Mouse (Mus musculus) testis, postnatal 14 days (tissue): ENCODE measurements around the gene Relt.
"Not testable (repeated sequence)": the region's sequence is repeated elsewhere in the genome, so short reads cannot be mapped to it uniquely, and the experiment has no call there.

Experiments used
- DNase-seq: peaks from one replicate; pipeline ENCODE4 v3.0.0; 2021; ENCODE audit warnings: low spot score

Gene Relt

DNA sequence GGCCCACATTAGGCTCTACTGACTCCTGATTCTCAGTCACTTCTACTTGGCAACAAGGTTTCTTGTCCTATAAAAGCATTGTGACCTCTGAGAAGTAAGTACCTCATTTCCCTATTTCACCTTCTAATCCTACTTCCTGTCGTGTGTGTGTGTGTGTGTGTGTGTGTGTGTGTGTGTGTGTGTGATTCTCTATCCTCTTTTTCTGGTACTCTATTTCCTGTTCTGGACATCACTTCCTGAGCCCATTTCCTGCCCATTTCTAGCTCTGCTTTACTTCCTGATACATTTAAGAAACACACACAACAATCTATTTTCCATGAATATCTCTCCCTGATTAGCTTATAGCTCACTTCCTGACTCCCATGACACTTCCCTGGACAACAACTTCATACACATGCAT, 12.6 kb upstream of the Relt start:
- DNase-seq, result no peak

DNA sequence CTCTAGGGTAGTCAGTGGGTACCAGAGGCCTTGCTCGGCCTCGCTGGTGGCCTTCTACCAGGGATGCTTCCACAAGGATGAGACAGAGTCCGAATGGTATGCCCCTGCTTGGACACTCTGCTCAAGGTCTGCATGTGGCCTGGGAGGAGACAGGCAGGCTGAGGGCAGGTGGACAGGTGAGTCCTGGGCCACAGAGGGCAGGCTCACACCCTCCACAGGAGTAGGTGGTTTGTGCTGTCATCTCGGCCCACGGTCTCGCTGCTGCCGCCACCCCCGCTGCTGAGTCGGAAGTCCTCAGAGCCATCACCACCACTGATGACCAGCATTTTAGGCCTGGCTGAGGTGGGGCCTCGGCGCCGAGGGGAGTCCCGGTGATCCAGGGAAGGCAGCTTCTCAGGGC, 10.0 kb upstream of the Relt start:
- DNase-seq, result no peak

DNA sequence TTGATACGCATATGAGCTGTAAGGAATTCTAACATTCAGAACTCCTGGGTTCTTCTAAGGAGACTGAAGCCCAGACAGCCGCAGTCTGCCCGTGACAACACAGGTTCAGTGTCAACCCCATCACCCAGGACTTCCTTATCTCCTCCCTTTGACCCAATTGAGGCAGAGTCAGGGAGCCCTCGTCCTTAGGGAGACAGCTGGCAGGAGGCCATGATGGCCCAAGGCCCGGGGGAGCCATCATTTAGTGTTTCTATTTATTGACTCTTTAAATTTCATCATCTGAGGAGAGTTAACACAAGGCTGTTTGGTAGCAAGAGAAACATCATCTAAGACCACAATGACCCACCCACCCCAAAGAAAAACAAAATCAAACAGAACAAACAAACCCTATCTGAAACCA, 8.6 kb upstream of the Relt start:
- DNase-seq, result no peak

DNA sequence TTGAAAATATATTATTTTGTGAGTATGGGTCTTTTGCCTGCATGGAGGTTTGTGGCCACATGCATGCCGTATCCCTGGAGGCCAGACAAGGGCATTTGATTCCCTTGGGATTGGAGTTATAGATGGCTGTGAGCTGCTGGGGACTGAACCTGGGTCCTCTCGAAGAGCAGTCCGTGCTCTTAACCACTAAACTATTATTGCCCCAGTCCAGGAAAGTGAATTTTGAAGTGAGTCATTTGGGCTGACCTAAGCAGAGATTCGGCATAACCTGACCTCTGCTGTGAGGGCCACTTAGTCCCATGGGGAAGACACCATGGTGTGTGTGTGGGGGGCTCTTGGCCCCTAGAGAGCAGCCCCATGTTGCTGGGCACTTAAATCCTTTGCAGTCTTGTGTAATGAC, 8.1 kb upstream of the Relt start:
- DNase-seq, result no peak

DNA sequence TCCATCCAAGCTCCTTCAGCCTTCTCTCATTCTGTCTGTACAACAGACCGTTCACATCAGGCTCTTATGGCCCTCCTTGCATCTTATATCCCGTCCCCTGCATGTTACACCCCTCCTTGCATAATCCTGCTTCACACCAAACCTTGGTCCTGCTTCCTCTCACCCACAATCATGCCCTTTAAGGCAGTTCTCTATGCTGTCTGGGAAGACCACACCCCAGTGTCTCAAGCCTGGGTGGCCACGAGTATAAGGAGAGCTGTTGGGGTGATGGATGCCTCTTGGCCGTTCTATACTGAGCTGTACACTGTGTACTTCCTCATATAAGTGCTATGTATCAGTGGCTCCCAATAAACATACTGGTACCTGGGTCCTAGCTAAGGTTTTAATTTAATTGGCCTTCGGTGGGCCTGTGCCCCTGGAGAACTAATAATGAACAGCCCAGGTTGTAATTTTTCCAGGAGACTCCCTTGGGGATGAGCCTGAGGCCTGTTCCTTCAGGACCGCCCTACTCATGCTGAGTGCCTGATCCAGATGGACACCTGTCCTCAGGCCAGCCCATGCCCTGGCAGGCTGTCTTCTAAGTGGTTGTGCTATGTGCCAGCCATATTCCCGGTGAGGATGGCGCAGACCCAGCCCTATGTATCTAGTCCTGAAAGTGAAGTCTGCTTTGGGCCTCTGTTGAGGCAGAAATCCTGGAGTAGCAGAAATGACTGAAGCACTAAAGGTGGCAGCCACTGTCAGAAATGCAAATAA, 6.8 kb upstream of the Relt start:
- no peak for DNase-seq

DNA sequence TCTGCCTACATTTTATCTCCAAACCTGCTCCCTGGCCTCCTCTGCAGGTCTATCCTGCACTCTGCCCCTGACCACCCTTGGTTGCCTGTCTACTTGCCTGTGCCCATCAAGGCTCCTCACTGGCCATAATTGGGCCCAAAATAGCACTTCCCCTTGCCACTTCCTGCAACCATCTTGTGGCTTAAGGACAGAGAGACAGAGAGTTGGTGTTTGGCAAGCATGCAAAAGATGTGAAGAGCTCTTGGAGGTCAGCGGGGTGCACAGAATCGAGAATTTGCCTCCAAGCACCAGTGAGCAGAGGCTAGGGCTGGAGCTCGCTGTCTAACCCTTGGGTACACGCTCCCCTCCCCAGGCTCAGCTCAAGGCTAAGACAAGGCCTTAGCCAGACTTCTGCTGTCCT, 5.3 kb upstream of the Relt start:
- DNase-seq, result no peak

DNA sequence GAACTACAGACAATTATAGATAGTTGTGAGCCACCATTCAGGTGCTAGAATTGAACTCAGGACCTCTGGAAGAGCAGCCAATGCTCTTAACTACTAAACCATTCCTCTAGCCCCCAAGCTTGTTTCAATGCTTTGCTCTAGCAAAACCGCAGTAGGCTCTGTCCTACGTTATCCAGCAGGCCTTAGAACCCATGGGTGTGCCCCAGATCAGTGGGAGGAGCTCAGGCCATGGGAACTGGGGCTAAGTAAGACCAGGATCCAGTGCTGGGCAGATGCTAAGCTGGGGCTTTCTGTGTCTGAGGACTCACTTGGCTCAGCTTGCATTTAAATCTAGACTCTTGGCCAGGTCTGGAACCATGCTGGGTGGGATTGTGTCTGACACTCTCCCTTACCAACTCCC, 4.3 kb upstream of the Relt start:
- no peak for DNase-seq

DNA sequence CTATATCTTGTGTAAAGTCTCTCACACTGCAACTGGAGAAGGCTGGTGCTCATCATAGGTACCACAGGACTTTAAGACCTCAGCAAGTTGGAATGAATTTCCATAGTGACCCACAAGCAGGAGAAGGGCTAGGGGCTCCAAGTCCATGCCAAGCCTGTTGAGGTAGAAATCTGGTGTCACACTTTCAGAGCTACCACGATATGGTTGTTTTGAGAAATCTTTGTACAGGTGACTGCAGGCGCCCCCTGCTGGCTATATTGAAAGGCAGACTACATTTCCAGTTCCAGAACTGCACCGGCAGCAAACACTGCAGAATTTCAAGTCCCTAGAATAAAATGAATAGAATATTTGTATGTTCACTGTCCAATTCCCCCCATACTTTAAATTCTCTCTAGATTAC, 3.4 kb upstream of the Relt start:
- DNase-seq, result no peak

DNA sequence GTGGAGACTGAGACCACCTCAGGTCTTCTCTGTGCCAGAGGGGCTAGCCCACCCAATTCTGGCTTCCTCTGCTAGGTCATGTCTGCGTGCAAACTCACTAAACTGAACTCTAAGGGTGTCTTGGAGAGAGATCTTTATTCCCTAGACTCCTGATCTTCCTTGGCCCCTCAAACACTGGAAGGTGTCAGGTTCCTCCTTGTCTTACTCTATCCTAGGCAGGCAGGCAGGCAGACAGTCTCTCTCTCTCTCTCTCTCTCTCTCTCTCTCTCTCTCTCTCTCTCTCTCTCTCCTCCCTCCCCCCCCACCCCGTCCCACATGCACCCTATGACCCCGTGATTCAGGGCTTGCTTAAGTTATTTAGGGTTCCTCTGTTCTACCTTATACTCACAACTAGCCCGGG, 893 bp downstream of the Relt start:
- no peak for DNase-seq

DNA sequence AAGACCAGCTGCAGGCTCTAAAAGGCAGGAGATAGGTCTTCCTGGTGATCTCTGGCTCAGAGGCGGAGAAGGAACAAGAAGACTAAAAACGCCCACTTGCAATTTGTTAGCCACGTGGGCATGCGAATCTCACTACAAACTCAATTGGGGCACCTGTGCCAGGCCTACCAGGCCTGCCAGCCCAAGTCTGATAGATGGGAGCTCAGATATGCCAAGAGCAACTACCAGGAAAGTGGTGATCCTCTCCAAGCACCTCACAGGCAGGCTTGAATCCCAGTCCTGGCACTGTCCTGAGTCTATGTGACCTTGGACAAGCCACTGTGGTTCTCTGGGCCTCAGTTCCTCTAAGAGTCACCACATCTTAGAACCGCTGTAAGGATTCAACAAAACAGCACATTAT, 2.0 kb downstream of the Relt start:
- no peak for DNase-seq

DNA sequence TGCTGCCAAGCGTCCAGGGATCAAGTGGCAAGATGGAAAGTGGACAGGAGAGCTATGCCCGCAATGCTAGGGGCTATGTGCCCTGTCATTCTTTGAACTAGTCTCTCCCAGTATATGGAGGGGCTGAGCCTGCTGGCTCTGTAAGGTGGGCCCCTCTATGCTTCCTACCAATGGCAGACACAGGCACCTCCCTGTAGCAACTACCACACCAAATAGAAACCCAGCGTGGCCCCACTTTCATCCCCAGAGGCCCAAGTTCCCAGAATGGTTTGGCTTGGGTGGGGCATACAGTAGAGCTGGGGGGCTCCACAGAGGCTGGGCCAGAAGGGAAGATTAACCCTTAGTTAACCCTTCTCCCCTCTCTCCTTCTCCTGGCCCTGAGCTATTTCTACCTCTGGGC, 2.8 kb downstream of the Relt start:
- DNase-seq, result no peak

DNA sequence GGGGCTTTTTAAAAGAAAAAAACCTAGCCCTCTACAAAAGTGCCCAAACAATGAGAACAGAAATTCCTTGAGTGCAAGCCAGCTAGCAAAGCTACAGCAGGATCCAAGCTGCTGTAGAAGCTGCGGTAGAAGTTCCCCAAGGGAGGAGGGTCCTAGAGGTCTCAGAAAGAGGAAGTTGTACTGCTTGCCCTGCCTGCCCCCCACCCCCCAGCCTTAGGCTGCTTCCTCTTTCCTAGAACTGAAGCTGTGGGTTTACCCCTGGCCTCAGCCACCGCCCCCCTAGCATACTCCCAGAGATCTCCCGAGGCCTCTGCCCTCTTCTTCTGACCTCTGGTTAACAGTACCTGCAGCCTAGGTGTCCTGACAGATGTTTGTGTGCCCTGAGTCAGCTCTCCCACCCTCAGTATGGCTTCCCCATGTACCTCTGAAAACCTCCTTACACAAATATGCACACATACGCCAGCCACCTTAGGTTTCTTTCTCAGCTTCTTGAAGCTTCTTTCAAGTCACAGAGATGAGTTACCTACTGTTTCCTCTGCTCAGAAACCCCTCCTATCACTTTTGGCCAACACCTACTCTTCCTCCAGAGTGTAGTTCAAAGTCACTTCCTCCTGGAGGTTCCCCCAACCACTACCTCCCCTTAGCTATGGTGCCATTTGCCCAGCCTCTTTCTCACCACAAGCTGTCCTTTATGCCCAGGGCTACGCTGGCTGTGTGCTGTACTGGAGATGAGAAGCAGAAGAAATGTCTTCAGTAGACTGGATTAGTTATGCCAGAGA, 7.3 kb downstream of the Relt start:
- DNase-seq, result no peak

DNA sequence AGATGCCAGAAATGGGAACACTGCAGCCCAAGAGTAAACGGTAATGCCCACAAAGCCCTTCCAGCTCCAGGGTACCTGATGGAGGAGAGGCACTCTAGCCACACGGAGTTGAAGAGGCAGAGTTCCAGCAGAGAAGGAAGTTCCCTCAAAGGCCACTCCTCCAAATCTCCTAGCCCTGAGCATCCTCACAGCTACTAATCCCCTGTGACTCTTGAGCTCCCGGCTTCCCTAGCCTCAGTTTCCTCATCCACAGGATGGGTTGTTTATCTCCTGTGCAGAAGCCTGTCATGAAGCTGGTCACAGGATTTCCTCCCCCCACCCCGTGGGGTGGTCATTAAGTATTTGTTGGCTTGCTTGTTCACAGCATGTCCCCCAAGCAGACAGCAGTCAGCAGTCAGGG, 7.9 kb downstream of the Relt start:
- DNase-seq, result no peak

DNA sequence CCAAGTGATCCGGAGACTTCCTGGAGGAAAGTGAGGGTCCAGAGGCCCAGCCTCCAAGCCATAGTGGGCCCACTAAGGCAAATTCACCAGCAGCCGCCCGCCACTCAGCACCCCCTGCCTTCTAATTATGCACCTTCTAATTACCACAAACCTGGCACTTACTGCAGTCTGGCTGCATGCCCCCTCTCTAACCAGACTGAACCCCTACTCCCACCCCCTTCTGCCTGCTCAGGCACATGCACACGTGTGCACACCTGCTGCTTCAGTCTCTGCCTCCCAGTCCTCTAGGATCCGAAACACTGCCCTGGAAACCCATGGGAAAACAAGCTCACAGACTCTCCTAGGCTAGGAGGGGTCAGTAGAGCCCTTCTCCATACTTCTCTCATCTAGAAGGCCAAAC, 8.4 kb downstream of the Relt start:
- no peak for DNase-seq

DNA sequence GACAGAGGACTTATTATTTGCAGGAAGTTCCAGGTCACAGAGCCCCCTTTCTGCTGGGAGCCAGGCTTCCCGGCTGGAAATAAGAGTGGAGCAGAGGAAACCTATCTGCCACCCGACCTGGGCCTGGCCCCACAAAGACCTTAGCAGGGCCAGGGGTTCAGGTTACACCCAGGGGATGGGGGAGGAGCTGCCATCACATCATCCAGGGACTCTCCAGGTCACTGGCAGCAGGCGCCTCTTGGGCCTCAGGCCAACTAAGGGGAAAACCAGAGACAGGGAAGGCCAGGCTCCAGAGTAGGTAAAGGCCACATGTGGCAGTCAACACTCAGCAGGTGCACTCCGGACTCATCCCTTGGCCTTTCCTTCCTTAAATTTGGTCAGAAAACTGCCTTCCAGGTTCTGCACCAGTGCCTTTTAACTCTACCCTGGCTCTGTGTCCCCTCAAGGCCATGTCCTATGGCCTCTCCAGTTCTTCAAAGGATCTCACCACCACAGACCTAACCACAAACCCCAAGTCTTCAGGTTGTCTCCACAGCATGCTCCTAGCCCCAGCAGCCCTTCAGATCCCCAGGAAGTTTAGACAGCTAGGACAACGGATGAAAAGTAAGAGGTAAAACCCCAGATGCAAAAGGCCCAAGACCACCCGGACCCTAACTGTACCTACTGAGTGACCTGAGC, 9.0 kb downstream of the Relt start:
- DNase-seq, result no peak

DNA sequence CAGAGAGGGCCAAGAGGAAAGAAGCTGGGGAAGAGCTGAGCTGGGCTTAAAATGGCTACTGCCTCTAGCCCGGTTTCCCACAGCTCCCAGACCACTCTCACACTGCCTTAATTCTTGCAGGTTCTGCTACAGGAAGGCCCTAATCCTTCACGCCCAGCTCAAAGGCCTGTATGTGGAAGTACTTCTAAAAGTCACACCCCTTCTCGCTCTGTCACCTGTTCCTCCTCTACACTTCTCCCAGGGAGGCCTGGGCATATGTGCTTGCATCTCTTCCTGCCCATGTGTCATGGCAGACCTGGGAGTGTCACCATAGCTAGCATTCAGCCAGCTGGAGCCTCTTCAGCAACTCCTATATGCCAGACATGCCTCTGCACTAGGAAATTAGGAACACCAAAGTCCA, 9.8 kb downstream of the Relt start:
- no peak for DNase-seq

DNA sequence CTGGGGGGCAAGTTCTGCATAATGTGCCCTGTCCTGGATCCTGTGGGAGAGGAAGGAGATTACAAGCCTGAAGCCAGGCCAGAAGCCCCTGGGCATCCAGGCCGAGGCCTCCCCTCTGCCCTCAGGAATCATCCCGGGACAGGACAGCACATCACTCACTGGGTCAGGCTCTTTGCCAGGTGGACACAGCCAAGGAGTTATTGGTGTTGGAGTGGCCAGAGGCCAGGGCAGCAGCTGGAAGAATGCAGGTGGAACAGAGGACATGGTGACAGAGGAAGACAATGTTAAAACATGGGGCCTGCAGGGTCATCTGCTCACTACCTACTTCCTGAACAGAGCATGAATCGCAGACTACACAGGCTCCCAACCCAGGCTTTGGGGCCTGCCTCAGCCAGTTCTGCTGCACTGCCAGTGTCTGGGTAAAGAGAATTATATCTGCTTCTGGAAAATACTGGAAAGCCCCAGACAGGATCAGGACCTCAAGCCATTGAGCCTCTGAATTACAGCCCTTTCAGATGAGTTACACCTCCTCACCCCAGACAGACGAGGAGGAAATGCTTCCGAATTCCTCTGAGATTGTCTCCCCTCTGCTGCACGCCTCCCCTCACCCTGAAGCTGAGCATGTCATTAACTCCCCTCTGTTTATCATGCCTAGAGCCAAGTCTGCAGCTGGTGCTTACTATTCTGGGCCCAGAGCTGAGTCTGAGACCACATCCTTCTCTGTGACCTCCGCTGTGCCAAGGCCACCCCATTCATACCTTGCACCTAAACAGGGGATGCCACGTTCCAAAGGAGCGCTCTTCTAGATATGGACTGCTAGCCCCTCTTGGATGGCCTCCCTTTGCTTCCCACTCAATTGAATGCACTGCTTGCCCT, 11.5 kb downstream of the Relt start:
- no peak for DNase-seq

DNA sequence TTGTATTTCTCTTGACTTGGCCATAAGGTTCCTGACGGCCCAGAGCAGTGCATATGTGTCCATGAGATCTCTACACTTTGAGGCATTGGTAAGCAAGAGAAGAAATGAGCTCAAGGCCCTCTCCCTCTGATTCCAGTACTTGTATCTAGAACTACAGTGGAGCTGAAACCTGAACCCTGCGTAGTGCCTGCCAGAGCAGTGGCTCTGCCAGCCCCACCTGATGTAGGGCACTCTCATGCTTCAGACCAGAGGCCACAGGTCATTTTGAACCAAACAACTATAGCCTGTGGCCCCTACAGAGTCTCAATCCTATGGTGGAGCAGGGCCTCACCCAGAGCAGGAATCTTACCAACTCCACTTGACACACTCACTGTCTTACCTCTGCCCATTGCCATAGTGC, 13.7 kb downstream of the Relt start:
- no peak for DNase-seq

DNA sequence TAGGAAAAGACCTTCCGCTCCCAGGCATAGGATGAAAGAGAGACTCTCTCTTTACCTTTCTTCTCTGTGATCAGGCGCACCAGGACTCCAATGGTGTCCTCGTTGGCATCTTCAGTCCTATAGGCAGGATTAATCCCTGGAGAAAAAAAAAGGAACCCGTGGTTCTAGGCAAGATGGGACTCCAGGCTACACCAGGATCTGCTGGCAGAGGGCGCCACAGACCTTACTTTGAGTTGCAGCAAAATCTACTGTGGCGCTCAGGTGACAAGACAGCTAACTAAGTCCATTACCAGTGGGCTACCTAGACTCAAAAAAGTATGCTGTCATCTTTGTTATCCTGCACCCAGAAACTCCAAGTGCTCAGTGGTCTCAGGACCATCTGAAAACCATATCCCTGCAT, 14.5 kb downstream of the Relt start:
- DNase-seq, result no peak

DNA sequence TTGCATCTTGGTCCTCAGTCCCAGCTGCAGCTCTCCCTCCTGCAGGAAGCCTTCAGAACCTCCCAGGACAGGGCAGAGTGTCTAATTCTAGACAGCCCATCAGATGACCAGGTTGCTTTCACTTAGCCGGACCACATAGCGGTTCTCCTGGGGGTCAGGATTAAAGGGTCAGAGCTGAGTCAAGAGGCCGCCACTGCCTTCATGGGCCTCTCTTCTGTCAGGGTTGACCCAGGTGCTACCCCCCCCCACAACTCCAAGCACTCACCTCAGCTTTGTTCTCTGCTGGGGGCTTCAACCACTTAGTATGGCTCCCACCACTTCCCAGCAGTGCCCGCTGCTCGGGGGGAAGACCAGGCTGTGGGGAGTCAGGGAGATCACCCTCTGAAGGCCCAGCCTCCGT, 16.1 kb downstream of the Relt start:
- no peak for DNase-seq

DNA sequence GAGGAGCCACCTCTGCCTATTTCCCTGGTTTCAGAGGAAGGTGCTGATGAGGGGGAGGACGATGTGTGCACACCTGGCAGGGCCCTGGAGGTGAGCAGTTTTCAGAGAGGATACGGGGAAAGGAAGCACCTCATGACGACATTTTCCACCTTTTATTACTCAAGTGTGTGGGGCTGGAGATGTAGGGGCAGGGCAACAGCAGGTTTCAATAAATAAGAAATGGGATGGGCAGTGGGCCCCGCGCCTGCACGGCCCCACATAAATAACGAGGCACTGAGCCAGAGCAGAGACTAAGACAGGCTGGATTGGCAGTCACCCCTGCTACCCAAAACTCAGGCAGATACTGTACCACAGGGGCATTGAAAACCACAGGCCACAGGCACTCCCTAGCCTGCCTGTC, 17.2 kb downstream of the Relt start:
- not testable (repeated sequence) for DNase-seq

DNA sequence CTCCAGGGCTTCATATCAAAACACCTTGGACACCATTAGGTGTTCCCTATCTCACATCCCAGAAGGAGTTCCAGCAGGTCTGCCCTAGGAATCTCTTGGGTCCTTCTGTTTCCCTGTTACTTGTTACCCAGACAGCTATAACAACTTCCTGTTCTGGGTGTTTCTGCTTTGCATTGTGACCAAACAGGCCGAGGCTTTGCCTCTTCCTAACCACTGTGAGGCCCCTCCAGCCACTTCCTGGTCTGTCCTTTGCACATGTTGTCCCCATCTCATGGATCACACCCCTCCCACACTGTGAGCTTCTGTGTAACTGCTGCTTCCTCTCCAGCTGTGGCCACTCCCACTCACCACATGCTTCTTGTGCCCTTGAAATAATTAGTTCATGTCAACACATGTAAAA, 17.8 kb downstream of the Relt start:
- DNase-seq, result no peak
